Mouse (Mus musculus): ENCODE data around the gene C2cd3.

DNA sequence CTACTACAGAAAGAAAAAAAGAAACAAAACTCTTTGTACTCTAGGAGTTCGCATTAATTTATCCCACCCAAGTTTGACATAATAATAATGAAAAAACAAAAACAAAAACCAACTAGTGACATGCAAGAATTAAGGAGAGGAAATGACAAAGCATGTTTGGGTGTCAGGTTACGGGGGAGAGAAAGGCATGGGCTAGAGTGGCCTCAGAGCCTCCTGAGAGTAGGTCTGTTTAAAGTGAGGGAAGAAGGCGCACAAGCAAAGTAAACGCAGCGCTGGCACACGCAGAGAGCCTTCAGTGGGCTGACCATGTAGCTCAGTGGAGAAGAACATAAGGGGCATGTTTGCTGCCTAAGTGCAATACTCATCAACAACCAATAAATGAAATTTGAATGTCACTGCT, 7.1 kb upstream of the C2cd3 start:
- TF ChIP-seq CTCF (IDR thresholded peaks at IDR 0.05; ENCODE audit: borderline replicate concordance, insufficient read depth, low read depth, low read length) (no peak), POLR2A (IDR thresholded peaks at IDR 0.05; ENCODE audit: borderline replicate concordance, insufficient read depth, low read length) (no peak)
